Mouse (Mus musculus): ENCODE measurements around the gene Mast3.

DNA sequence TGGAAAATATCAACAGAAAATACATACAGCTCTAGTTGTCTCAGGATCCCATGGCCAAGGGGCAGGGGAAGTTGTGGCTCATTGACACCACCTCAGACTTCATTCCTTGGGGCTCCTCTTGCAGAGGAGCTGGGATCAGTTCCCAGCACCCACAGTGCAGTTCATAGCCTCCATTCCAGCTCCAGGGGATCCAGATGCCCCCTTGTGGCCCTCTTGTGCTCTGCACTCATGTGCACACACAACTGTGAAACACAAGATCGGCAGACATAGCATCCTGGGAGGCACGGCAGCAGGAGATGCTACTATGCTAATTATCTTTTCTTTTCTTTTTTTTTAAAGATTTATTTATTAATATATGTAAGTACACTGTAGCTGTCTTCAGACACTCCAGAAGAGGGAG, 22.2 kb upstream of the Mast3 start:
- TF ChIP-seq USF1 (IDR thresholded peaks at IDR 0.05; ENCODE audit: low read depth) (no peak), FOSL1 (IDR thresholded peaks at IDR 0.05; ENCODE audit: insufficient read depth, low read length, poor library complexity, severe bottlenecking) (no peak), CTCF (IDR thresholded peaks at IDR 0.05; ENCODE audit: control insufficient read depth, insufficient read depth, insufficient read length) (no peak), MYOD1 (IDR thresholded peaks at IDR 0.05; ENCODE audit: control insufficient read depth, insufficient read length, low read depth) (no peak), MYOG (IDR thresholded peaks at IDR 0.05; ENCODE audit: control insufficient read depth, extremely low read depth, insufficient read length) (no peak), MAX (IDR thresholded peaks at IDR 0.05) (no peak), CEBPB (IDR thresholded peaks at IDR 0.05; ENCODE audit: low read depth) (no peak)
